Mouse (Mus musculus): Measurements from ENCODE around the gene Zfp985.
"Not testable (repeated sequence)": the region's sequence is repeated elsewhere in the genome, so short reads cannot be mapped to it uniquely, and the experiment has no call there.

DNA sequence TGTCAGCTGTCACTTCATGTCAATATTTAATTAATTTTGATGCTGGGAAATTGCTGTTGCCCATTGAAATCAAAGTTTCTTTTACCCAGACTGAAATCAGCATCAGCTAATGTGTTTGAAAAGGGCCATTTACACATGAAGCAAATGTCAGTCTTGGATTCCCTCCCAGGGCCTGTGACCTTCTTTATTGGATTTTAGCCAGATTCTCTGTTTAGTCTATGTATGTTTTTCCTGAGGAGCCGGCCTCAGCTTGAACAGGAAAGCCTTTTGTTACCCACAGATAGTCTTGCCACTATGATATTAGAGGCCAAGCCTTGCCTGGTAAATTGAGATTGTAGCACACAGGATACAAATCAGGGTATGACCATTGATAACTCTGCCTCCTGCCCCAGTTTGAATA lies 6.0 kb downstream of the Zfp985 start:
- TF ChIP-seq GATA1 (IDR thresholded peaks at IDR 0.05; ENCODE audit: borderline replicate concordance, low read length); CTCF (IDR thresholded peaks at IDR 0.05; ENCODE audit: low read depth, low read length); TAL1 (conservative IDR thresholded peaks at IDR 0.05; ENCODE audit: low read depth, low read length): not testable (repeated sequence)

Measured in G1E (cell line).